Mouse (Mus musculus): Measurements from ENCODE around the gene Git1. TPM values are rescaled to one million over a fixed set of nuclear protein-coding genes. Genes with fewer than 3 reads are reported as not detected.
A peak's percentile ranks its signal among the peaks of the same experiment; 100 is the strongest.

Git1 gene
- polyA plus RNA-seq, 1 experiment = 36.2 TPM

GRCm38 (mm10) chr11:77498261-77499139 lies 5.1 kb downstream of the Git1 start:
- H3K4me1 ChIP-seq (ENCODE audit: control insufficient read depth, insufficient read depth, insufficient read length) = peaks cover 10% of the 10 kb centered on the region; the same call in 1 of the 2 replicates
- H3K36me3 ChIP-seq (ENCODE audit: control insufficient read depth, insufficient read depth, low read length) = peaks cover 4% of the 10 kb centered on the region
- no peak overlapping the region for H3K4me3 ChIP-seq (ENCODE audit: extremely low read depth, insufficient read depth, insufficient read length)
- no peaks in the 10 kb centered on the region for H3K27me3 ChIP-seq (ENCODE audit: control insufficient read depth, insufficient read depth, low read length)
- TF ChIP-seq CTCF (IDR thresholded peaks at IDR 0.05; ENCODE audit: extremely low read depth, insufficient read depth, insufficient read length, insufficient replicate concordance) (no peak), POLR2A (IDR thresholded peaks at IDR 0.05; ENCODE audit: low read depth, low read length) (no peak)
- DNase-seq (ENCODE audit: low read depth in 1 of 2, low spot score in 2 of 2) = no peak
- peak overlapping the region; percentile 5; the same call in 1 of the 2 replicates for H3K27ac ChIP-seq (ENCODE audit: insufficient read depth, low read length)
- 85% methylated on average over 12 of the region's 12 CpGs for WGBS

DNA sequence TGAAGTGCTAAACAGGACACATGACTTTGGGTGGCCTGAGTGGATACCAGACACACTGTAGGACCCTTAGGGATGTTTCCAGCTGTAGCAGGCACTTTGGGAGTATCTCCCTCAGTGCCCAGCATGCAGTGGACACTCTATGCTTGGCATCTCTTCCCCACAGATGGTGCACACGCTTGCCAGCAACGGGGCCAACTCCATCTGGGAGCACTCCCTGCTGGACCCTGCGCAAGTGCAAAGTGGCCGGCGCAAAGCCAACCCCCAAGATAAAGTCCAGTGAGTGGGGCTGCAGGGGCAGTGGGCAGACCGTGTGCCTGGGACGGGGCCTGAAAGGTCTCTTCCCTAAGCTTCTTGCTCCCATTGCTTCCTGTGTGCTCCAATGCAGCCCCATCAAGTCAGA lies 6.0 kb downstream of the Git1 start:
- H3K4me1 ChIP-seq (ENCODE audit: control insufficient read depth, insufficient read depth, insufficient read length) = peaks cover 7% of the 10 kb centered on the region; the same call in 1 of the 2 replicates
- no peak for DNase-seq (ENCODE audit: low read depth in 1 of 2, low spot score in 2 of 2)
- WGBS = 91% methylated on average over 7 of the region's 7 CpGs
- no peak overlapping the region for H3K4me3 ChIP-seq (ENCODE audit: extremely low read depth, insufficient read depth, insufficient read length)
- H3K36me3 ChIP-seq (ENCODE audit: control insufficient read depth, insufficient read depth, low read length) = peaks cover 8% of the 10 kb centered on the region
- TF ChIP-seq POLR2A (IDR thresholded peaks at IDR 0.05; ENCODE audit: low read depth, low read length) (no peak), CTCF (IDR thresholded peaks at IDR 0.05; ENCODE audit: extremely low read depth, insufficient read depth, insufficient read length, insufficient replicate concordance) (no peak)
- no peak overlapping the region for H3K27ac ChIP-seq (ENCODE audit: insufficient read depth, low read length)
- H3K27me3 ChIP-seq (ENCODE audit: control insufficient read depth, insufficient read depth, low read length) = no peaks in the 10 kb centered on the region

GRCm38 (mm10) chr11:77500361-77501325 lies 7.3 kb downstream of the Git1 start:
- H3K4me3 ChIP-seq (ENCODE audit: extremely low read depth, insufficient read depth, insufficient read length) = no peak overlapping the region
- peaks cover 20% of the 10 kb centered on the region for H3K36me3 ChIP-seq (ENCODE audit: control insufficient read depth, insufficient read depth, low read length)
- no peaks in the 10 kb centered on the region for H3K27me3 ChIP-seq (ENCODE audit: control insufficient read depth, insufficient read depth, low read length)
- TF ChIP-seq CTCF (IDR thresholded peaks at IDR 0.05; ENCODE audit: extremely low read depth, insufficient read depth, insufficient read length, insufficient replicate concordance) = no peak
- no peak for TF ChIP-seq POLR2A (IDR thresholded peaks at IDR 0.05; ENCODE audit: low read depth, low read length)
- DNase-seq (ENCODE audit: low read depth in 1 of 2, low spot score in 2 of 2) = no peak
- H3K4me1 ChIP-seq (ENCODE audit: control insufficient read depth, insufficient read depth, insufficient read length) = peaks cover 3% of the 10 kb centered on the region; the same call in 1 of the 2 replicates
- 86% methylated on average over 17 of the region's 17 CpGs for WGBS
- no peak overlapping the region for H3K27ac ChIP-seq (ENCODE audit: insufficient read depth, low read length)

DNA sequence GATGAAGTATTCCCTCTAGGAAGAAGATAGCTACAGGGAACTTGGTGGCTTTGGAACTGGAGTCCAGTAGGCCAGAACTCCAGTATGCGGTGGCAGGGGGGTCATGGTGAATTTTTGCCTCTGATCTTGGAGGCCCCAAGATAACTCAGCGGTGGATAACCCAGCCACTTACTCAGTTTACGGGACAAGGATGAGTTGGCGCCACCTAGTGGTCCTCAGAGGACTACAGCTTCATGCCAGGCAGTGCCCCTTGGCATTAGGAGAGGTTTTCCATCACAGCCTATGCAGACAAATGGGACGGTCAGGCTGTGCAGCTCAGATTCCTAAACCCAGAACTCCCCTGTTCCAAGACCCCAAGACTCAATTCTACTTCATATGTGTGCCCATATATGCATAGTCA lies 8.0 kb downstream of the Git1 start:
- Histone ChIP-seq H3K27ac (ENCODE audit: insufficient read depth, low read length) (no peak overlapping the region), H3K36me3 (ENCODE audit: control insufficient read depth, insufficient read depth, low read length) (peaks cover 25% of the 10 kb centered on the region), H3K4me3 (ENCODE audit: extremely low read depth, insufficient read depth, insufficient read length) (no peak overlapping the region), H3K4me1 (ENCODE audit: control insufficient read depth, insufficient read depth, insufficient read length) (peaks cover 3% of the 10 kb centered on the region; the same call in 1 of the 2 replicates), H3K27me3 (ENCODE audit: control insufficient read depth, insufficient read depth, low read length) (no peaks in the 10 kb centered on the region)
- 16% methylated on average over 5 of the region's 5 CpGs for WGBS
- no peak for TF ChIP-seq POLR2A (IDR thresholded peaks at IDR 0.05; ENCODE audit: low read depth, low read length)
- TF ChIP-seq CTCF (IDR thresholded peaks at IDR 0.05; ENCODE audit: extremely low read depth, insufficient read depth, insufficient read length, insufficient replicate concordance) = peak; percentile 81; the same call in 1 of the 2 replicates
- DNase-seq (ENCODE audit: low read depth in 1 of 2, low spot score in 2 of 2) = peak in 1 of 2 experiments; percentile 70

- Histone ChIP-seq H3K36me3 (ENCODE audit: control insufficient read depth, insufficient read depth, low read length) (peaks cover 28% of the 10 kb centered on the region), H3K4me3 (ENCODE audit: extremely low read depth, insufficient read depth, insufficient read length) (no peak overlapping the region), H3K27ac (ENCODE audit: insufficient read depth, low read length) (no peak overlapping the region), H3K27me3 (ENCODE audit: control insufficient read depth, insufficient read depth, low read length) (no peaks in the 10 kb centered on the region), H3K4me1 (ENCODE audit: control insufficient read depth, insufficient read depth, insufficient read length) (peaks cover 3% of the 10 kb centered on the region; the same call in 1 of the 2 replicates)
- DNase-seq (ENCODE audit: low read depth in 1 of 2, low spot score in 2 of 2) = no peak
- 91% methylated on average over 4 of the region's 4 CpGs for WGBS
- TF ChIP-seq CTCF (IDR thresholded peaks at IDR 0.05; ENCODE audit: extremely low read depth, insufficient read depth, insufficient read length, insufficient replicate concordance) (no peak), POLR2A (IDR thresholded peaks at IDR 0.05; ENCODE audit: low read depth, low read length) (no peak)
These were observed 8.6 kb downstream of the Git1 start for GRCm38 (mm10) chr11:77501971-77502370.

DNA sequence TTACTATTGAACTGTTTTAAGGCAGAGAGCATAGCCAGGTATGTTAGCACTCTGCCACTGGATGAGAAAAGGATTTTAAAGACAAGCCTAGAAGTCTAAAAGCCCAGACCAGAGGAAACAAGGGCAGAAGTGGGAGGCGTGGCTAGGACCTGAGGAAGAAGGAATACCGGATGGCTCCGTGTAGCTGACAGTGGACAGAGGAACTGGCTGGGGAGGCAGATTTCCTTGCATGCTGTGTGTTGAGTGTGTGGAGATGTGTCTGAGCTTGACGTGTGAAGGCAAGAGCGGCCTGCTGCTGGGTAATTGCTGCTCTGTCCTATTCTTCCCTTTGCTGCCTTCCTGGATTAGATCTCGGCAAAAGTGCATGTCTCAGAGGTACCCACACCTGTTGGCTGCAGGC lies 9.1 kb downstream of the Git1 start:
- 92% methylated on average over 6 of the region's 6 CpGs for WGBS
- Histone ChIP-seq H3K4me3 (ENCODE audit: extremely low read depth, insufficient read depth, insufficient read length) (no peak overlapping the region), H3K27me3 (ENCODE audit: control insufficient read depth, insufficient read depth, low read length) (no peaks in the 10 kb centered on the region), H3K27ac (ENCODE audit: insufficient read depth, low read length) (no peak overlapping the region), H3K36me3 (ENCODE audit: control insufficient read depth, insufficient read depth, low read length) (peaks cover 28% of the 10 kb centered on the region), H3K4me1 (ENCODE audit: control insufficient read depth, insufficient read depth, insufficient read length) (no peaks in the 10 kb centered on the region)
- no peak for TF ChIP-seq CTCF (IDR thresholded peaks at IDR 0.05; ENCODE audit: extremely low read depth, insufficient read depth, insufficient read length, insufficient replicate concordance)
- TF ChIP-seq POLR2A (IDR thresholded peaks at IDR 0.05; ENCODE audit: low read depth, low read length) = no peak
- no peak for DNase-seq (ENCODE audit: low read depth in 1 of 2, low spot score in 2 of 2)
